Mouse (Mus musculus) CD4-positive, CD25-positive, alpha-beta regulatory T cell, adult 2 months (primary cell): ENCODE measurements around the gene Ankrd13b.

Source experiments
- DNase-seq: peaks from one replicate; pipeline ENCODE4 v3.0.0-alpha.2; 2012; ENCODE audit warnings: low read depth, low spot score

Gene Ankrd13b

DNA sequence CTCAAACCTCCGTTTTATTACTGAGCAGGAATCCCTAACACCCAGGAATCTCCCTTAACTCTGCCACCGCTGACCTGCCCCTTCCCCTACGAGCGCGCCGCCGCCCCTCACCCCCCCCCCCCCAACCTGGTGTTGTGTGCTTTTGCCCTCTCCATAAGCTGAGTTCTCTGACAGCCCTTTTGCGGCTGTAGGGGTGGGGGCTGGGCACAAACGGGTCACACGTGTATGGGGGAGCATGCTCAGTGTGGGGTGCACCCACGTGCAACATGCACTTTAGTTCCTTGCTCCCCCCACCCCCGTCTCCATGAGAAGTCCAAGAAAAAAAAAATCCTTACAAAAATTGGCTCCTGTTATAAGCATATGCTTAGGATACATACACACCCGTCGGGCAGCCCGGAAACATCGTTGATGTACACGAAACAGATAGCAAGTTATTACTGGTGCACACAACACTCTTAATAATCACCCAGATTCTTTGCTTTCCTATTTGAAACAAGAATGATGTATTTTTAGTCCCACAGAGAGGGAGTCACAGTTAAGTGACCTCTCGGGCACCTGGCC lies 2.9 kb upstream of the Ankrd13b start:
- peak; percentile 57 for DNase-seq

DNA sequence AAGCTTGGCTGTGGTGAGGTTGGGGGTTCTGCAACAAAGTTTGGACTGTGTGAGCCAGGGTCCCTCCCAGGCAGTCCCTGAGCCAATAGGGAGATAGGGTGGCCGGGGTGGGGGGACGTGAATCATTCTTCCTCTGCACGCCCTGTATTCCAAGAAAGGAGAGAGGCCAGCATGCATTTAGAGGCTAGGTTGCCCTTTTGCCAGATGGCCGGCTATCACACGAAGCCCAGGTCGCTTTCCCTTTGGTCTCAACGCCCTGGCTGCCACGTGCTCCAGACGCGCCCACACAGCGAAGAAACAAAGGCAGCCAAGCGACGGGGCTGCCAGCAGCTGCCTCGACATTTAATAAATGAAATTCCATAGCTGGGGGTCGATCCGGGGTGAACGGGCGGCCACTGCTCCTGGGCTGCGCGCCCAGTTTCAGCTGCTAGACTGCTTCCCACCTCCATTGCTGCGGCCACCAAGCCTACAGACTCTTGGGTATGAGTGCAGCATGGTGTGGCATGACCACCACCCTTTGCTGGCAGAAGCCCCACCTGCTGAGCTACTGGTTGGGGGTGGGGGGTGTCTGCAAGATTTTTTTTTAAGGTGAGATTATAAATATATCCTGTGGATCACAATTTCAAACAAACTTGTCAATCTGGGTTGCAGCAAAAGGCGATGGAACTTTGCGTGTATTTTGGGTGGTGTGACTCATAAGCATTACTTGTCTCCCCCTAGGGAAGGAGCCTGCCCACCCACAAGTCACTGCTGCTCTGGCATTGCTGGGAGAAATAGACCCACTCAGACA lies 2.2 kb upstream of the Ankrd13b start:
- peak; percentile 38 for DNase-seq

DNA sequence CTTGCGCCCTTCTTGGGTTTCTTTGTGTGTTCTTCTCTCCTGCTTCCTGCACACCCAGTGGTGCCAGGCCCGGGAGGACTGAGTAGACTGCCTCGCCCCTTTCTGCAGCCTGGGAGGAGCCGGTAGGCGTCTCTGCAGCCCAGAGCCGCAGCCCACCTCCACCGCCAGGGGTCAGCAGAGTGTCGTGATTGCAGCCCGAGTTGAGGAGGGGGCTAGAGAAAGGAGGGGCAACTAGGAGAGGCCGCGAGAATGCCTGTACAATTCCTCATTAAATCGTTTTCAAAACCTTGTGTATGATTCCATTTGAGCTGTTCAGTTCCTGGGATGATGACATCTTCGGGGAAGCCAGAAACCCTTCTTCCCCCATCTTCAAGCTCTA lies 1.6 kb upstream of the Ankrd13b start:
- peak; percentile 93 for DNase-seq

DNA sequence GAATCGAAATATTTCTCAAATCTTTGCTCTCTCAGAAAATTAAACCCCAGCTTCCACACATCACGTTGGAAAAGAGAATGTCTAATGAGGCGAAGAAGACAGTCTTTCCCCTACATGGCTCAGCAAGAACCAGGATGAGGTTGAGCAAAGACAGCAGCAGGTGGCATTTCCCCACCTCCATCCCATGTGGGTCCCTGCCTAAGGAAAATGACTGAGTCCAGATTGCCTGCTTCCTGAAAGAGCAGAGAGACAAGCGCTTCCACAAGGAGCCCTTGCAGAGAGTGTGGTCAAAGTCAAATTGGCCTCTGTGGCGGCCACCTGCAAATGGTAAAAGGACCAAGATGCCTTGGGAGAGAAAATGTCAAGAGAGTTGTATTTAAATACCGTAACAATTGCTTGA lies 973 bp upstream of the Ankrd13b start:
- no peak for DNase-seq

DNA sequence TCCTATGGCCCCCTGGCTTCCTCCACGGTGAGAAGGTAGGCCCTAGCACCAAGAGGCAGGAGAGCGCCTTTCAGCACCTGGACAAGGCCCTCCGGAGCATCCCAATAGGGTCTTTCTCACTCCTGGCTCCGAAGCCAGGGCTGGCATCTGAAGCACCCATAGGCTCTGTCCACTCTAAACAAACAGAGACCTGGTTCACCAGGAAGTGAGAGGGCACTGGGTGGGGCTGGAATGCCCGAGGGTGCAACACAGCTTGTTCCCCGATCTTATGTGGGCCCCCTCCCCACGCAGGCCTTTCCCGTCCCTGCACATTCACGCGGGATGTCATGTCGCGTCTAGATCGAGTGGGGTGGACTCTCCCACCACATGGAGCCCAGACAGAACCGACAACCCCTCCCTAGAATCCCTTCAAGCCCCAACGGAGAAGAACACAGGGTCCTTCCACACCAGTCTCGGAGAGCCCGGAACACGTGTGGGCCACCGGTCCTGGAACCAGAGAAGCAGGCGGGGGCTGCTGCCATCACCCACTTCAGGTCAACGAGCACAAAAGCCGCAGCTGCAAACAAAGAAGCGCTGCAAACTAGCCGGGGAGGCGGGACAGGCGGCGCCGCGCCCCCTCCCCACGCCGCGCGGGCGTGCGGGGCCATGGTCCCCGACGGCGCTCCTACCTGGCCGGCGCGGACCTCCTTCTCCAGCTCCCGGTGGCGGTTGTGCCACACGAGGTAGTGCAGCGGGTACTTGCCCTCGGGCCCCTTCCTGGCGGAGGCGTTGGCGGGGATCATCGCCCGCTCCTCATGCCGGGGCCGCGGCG lies 502 bp downstream of the Ankrd13b start:
- DNase-seq, result peak; percentile 48

DNA sequence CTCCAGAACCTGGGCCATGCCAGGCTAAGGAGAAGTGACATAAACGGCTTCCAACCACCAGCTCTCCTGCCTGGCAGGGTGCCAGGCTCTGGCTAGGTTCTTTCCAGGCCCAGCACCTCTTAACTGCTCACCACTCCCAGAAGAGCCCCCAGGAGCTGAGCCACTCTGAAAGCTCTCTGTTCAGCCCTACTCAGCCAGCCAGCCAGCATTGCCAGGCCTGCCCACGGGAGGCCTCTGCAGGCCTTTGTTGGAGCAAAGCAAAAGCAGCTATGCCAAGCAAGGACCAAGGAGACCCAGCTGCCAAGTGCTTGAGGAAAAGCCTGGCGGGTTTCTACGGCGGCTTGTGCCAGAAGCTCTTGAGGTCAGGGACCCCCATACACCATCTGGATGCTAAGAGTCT lies 2.7 kb downstream of the Ankrd13b start:
- DNase-seq, result no peak

DNA sequence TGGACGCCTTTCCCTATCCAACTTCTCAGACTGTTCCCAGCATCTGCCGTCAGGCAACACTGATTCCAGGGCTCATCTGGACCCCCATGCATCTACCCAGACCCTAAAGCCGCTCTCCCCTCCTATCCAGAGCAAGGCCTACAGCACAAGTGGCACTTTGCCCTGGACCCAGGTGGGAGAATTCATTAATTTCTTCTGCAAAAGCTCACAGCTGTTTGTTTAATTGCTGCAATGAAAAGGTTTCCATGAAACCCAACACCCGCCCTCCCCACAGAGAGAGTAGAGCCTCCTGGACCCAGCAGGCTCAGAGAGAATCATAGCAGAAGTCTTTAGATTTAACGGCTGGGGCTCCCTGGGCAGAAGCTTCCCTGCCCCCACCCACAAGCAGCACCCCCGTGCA lies 4.2 kb downstream of the Ankrd13b start:
- no peak for DNase-seq

DNA sequence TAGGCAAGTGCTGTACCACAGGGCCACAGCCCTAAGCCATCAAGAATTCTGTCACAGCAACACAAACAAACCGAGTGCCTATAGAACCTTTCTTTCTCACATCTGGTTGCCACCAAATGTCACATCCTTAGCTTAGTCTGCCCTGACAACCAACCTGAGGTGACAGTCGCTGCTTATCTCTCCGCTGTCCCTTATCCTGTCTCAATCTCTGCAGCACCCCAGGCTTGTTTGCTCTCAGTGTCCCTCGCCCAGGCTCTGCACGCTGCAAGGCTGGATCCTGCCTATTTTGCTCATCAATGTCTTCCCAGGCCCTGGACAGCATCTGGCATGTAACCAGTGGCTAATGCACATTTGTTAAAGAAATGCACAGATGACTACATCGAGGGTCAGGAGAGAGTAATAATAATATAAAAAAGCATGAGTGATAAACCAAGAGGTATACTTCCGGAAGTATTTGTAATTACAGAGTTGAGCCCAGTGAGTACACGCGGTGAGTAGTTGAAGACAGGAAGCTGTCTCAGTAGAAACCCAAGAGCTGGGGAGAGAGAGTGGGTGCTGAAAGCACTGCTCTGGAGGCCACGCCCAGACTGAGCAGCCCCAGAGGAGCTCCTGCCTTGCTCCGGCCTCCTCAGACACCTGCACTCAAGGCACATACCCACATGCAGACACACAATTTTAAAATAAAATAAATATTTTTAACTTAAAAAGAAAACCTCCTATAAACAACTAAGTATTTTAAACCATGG lies 5.8 kb downstream of the Ankrd13b start:
- peak; percentile 85 for DNase-seq

DNA sequence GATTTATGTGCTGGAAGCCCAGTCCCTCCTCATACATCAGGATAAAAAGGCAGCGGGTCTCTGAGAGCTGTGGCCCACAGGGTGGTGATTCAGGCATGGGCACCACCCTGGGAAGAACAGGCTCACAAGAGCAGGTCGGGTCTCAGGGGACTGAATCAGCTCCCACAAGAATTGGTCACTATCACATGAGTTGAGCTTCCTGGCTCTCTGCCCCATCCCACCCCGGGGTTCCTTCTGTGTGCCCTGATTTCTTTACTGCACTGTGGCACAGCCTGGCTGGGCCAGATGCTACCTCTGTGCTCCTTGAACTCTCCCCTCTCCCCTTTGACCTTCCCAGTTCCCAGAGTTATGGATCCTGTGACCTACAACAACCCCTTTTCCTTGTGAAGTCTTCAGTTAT lies 6.4 kb downstream of the Ankrd13b start:
- no peak for DNase-seq

DNA sequence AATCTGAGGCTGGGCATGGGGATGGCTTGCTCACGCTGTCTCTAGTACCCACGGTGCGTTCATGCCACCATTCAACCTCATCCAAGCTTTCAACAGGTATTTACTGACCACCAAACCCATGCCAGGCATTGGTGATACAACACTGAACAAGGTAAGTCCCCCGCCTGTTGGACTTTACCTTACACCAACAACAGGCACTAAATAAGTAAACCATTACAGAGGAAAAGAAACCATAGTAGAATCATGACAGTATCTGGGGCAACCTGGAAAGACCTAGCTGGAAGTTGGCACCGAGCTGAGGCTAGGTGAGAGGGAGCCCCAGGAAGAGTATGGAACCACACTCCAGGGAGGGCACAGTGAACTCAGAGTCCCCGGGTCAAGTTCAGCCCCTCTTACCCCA lies 12.6 kb downstream of the Ankrd13b start:
- no peak for DNase-seq

DNA sequence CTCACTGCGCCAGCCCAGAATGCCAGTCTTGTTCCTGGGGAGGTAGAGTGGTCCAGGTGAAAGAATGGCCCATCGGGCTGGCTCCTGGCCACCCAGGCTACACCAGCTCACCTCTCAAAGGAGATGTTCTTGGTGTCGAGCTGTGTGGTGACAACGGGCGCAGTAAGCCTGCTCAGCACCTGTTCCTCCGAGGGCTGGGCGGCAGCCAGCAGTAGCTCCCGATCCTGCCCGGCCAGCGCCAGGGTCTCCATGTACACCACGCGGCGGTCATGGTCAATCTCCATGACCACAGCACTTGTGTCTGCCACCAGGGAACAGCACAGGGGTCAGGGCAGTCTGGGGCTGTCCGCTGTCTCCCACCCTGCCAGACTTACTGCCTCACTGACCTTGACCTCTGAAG lies 13.3 kb downstream of the Ankrd13b start:
- no peak for DNase-seq

DNA sequence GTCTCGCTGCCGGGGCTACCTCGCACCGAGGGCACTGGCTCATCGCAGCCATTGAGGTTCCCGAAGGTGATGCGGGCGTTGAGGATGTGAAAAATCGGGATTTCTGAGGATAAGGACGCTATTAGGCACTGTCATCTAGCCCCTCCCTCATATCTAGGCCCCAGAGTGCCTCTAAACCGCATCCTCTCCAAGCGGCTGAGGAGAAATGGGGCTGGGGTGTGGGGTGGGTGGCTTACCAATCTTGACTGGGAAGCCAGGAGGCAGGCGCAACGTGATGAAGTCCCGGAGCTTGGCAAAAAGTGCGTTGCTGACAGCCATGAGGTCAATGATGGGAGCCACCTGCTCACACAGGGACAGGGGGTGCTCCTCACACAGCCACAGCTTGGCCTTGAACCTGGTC lies 16.7 kb downstream of the Ankrd13b start:
- DNase-seq, result no peak

DNA sequence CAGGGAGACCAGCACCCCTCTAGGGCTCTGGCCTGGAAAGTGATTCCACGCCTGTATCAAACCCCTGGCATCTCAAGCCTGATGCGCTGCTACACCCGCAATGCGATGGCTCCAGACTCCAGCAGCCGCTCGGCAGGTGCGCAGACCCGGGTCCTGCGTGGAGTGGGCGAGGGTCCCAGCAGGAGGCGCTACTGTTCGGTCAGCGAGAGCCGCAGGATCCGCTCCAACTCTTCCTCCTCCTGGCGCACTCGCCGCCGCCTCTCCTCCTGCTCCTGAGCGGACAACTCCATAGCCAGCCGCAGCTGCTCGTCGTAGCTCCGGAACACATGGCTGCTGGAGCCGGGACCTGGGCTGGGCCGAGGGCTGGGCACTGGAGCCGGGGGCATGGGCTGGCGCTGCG lies 18.1 kb downstream of the Ankrd13b start:
- no peak for DNase-seq

DNA sequence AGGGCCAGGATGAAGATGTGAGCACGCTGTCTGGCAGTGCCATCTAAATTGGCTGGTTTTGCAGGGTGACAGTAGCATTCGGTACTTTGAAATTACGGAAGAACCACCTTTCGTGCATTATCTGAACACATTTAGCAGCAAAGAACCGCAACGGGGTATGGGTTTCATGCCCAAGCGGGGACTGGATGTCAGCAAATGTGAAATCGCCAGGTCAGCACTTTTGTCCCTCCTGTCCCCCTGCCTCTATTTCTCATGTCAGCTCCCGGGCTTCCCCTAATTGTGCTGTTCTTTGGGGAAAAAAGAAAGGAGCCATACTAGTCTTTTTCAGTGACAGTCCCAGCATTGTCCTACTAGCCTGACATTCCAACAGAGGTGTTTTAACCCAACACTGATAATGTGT lies 21.1 kb downstream of the Ankrd13b start:
- no peak for DNase-seq

DNA sequence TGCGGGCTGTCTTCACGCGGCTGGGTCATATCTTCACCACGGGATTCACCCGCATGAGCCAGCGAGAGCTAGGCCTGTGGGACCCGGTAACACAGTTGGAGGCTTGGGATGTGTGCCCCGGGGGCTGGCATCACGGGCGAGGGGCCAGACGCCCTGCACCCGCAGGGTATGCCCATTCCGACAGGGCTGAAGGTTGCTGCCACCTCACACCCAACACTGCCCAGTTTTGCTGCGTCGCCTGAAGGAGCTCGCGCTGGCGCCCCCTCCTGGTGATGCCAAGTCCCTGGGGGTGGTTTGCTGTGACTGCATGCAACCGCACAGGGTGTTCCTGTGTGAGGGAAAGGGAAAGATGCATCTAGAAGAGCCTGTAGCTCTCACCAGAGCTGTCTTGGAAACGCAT lies 21.7 kb downstream of the Ankrd13b start:
- DNase-seq, result peak; percentile 92

DNA sequence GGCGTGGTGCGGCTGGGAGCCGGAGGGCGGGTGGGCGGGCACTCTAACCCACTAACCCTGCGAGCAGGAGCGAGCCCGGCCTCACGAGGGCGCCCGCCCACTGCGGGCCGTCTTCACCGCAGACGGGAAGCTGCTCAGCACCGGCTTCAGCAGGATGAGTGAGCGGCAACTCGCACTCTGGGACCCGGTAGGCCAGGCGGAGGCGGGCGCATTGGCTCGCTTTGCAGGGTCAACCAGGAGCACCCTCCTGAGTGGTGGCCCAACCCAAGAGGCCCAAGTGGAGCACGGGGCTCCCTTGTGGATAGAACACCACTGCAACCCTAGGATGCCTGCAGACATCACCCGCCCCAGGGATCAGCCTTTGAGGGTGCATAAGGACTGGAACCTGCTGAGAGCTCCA lies 22.3 kb downstream of the Ankrd13b start:
- peak; percentile 92 for DNase-seq

DNA sequence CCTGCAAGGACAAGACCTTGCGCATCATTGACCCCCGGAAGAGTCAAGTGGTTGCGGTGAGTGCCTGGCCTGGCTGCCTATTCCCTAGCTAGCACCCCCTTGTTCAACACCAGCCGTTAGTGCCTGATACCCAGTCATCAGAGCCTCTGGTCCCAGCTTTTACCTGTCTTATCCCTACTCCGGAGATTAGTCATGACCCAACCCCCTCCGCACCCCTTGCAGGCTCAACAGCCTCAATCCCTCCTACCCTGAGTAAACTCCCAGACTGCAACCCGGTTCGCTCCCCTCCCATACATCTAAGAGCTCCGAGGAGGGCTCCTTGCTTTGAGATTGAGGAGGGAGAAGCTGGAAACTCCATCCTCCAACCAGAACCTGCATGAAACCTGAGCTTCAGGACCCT lies 22.9 kb downstream of the Ankrd13b start:
- DNase-seq, result no peak

DNA sequence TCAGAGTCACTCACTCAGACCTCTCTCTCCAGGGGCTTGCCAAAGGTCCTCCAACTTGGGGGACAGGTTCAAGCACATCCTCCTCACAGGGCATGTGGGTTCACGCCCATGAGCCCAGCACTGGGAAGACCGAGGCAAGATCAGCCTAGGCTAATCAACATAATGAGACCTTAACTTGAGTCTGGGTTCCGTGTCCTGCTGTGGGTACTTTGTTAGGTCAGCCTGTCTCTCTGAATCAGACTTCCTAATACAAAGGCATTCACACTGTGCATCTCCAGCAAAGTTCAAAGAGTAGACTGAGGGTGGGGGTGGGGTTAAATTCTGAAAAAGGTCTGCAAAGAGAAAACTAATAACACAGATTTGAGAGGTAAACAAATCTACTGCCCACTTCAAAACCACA lies 24.4 kb downstream of the Ankrd13b start:
- DNase-seq, result no peak

DNA sequence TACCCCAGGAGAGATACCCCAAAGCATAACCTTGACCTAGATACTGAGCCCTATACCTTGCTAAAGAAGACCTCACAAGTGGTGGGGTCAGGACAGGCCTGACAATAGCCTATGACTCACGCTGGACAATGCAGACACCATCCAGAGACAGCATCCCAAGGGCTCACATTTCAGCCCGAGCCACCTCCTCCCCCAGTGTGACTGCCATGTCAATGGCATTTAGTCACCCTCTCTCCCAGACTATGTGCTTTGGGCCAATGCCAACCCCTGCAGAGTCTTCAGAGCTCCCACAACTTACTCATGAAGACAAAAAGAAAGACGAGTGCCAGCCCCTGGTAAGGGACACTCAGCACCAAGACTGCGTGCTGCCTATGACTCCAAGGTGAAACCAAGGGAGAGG lies 24.8 kb downstream of the Ankrd13b start:
- DNase-seq, result no peak

DNA sequence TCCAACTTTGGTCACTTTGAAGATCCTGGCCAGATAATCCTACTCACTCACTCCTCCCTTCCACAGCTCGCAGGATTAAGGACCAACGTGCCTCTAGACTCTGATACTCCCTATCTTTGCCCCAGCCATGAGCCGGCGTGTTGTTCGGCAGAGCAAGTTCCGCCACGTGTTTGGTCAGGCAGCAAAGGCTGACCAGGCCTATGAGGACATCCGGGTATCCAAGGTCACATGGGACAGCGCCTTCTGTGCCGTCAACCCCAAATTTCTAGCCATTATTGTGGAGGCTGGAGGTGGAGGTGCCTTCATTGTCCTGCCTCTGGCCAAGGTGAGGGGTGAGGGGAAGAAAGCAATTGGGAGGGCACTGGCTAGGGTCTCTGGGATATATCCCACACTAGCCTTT lies 25.7 kb downstream of the Ankrd13b start:
- no peak for DNase-seq

DNA sequence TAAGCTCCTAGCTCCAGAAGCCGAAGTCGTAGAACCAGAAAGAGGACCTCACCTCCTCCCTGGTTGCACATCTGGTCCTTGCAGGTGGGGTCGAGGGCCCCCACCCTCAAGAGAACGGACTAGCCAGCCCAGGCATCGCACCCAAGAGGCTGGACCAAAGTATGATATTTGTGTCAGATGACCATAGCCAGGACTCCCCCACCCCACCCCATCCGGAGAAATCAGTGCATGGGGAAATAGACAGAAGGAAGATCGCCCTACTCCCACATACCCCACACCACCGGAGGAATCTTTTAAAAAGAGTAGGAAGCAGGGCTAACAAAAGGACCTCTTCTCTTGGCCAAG lies 26.4 kb downstream of the Ankrd13b start:
- DNase-seq, result no peak
